Mouse (Mus musculus): ENCODE results near the gene Olfr631. TPM values are rescaled to one million over a fixed set of nuclear protein-coding genes. Genes with fewer than 3 reads are reported as not detected.
"Not testable (repeated sequence)": the region's sequence is repeated elsewhere in the genome, so short reads cannot be mapped to it uniquely, and the experiment has no call there.

Olfr631 gene
- not detected for total RNA-seq (2021)
- long read RNA-seq, experiment 1, result 0 reads
- long read RNA-seq, experiment 2, result 0 reads

GRCm38 (mm10) chr7:103928525-103928924, at the start of gene Olfr631:
Gene Olfr631 (plus strand): TSS chr7:103928825.
- intact Hi-C loops (cut with DNase I), result no loop called here
- DNase-seq, result no peak

DNA sequence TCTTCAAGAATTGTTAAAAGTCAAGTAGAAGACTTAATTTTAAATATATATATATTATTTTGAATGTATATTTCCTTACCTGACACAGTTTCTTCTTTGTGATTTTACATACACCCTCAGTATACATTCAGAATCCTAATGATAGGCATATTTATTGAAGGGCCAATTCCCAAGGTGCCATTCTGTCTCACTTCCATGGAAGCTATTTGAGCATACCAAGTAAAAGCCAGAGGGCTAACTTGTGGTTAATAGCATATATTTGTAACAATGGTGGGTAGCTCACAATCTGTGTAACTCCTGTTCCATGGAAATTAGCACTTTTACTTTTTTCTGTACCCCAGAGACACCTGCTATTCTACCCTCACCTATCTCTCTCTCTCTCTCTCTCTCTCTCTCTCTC, 42.5 kb upstream of the Olfr631 start, which contains the start of gene Olfr66:
Gene Olfr66 (minus strand): TSS at position 101 of the 400 bp plus-strand sequence.
- intact Hi-C loops (cut with DNase I), result no loop called here
- DNase-seq, result no peak

- DNase-seq, result no peak
- intact Hi-C loops (cut with DNase I), result no loop called here
Observed at GRCm38 (mm10) chr7:103894385-103894784, 34.2 kb upstream of the Olfr631 start, which contains the start of gene Olfr64. Gene Olfr64 (minus strand): TSS chr7:103894485.

DNA sequence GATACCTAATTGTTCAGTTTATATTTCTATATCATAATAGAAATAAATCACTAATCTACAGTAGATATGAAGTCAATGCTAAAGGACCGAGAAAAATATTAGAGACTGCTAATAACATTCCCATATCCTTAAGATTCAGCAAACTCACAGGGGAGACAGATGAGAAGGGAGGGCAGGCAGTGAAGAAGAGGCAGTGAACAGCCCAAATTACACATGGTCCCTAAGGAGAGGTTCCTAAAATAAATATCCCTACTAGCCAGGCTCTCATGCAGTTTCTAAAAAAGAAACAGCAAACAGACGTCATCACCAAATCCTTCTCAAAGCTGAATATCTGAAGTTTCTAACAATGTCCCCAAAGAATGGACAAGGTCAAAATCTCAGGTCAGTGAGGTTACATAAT, 25.4 kb upstream of the Olfr631 start, which contains the start of gene Olfr65:
Gene Olfr65 (plus strand): TSS at position 301 of the 400 bp plus-strand sequence.
- intact Hi-C loops (cut with DNase I), result no loop called here
- DNase-seq, result no peak

GRCm38 (mm10) chr7:103910047-103910446, 18.6 kb upstream of the Olfr631 start:
- intact Hi-C loops (cut with DNase I), result no loop called here
- no peak for DNase-seq

DNA sequence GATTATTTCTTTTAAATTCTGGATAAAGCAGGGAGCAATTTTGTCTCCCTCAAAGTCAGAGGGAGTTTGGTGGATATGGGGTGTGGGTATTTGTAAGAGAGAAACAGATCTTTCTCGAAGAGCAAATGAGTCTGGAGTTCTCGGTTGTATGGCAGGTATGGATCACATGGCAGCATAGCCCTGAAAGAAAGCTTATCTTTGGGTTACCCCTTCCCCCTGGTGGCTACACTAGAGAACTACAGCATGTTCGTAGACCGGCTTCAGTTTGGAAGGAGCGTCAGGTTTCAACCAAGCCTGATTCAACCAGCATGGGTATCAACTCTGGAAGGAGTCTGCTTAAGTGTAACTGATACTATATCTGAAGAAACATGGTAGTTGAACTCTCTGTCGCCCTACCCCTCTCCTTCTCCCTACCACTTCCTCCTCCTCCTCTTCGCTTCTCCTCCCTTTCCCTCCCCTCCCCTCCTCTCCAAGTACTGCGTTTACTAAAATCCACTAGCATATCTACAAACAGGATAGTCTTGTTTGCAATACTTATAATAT, 15.6 kb upstream of the Olfr631 start:
- intact Hi-C loops (cut with DNase I), result no loop called here
- DNase-seq, result no peak

GRCm38 (mm10) chr7:103915338-103915737, 13.3 kb upstream of the Olfr631 start:
- intact Hi-C loops (cut with DNase I), result no loop called here
- no peak for DNase-seq

DNA sequence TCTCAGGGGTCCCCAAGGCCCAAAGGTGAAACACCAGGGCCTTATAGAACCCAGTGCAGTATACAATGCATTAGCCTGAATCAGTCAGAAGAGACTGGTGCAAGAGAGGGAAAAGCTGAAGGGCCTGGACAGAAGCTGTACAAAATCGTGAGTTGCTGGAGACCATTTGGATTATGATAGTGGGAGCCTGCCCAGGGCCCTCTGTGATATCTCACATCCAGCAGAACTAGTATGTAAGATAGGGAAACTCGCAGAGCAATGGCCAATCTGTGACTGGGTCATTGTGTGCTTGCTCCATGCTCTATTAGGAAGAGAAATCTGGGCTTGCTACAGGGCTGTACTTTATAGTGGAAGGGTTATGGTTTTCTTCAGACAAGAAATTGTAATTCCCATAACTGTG, 5.6 kb downstream of the Olfr631 start, which contains the start of gene Olfr632:
Gene Olfr632 (plus strand): TSS at position 84 of the 400 bp plus-strand sequence.
- DNase-seq, result no peak
- intact Hi-C loops (cut with DNase I), result no loop called here

GRCm38 (mm10) chr7:103942730-103943129, 14.1 kb downstream of the Olfr631 start:
- no peak for DNase-seq
- intact Hi-C loops (cut with DNase I), result no loop called here

GRCm38 (mm10) chr7:103944137-103944536, 15.5 kb downstream of the Olfr631 start, which contains the start of gene Olfr633:
Gene Olfr633 (plus strand): TSS chr7:103944437.
- DNase-seq, result no peak
- intact Hi-C loops (cut with DNase I), result no loop called here

- DNase-seq; intact Hi-C loops (cut with DNase I): not testable (repeated sequence)
Observed at GRCm38 (mm10) chr7:103966873-103967272, 38.2 kb downstream of the Olfr631 start.

DNA sequence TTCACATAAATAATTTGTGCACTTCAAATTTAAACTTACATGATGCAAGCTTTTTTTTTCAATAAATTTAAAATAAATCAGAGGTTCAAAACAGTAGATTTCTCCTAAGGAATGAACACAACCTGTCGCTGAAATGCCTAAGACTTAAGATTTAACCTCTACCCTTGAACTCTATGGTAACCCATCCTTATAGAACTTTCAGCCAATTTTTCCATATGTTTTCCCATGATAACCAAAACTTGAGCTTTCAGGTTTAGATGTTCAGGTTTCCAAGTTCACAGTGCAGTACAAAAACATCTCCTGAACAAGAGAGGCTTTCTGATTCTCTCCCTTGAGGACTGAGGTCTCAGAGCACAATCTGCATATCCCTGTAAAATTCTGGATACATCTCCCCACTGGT, 42.2 kb downstream of the Olfr631 start, which contains the start of gene Olfr635:
Gene Olfr635 (plus strand): TSS at position 301 of the 400 bp plus-strand sequence.
- intact Hi-C loops (cut with DNase I), result no loop called here
- no peak for DNase-seq

DNA sequence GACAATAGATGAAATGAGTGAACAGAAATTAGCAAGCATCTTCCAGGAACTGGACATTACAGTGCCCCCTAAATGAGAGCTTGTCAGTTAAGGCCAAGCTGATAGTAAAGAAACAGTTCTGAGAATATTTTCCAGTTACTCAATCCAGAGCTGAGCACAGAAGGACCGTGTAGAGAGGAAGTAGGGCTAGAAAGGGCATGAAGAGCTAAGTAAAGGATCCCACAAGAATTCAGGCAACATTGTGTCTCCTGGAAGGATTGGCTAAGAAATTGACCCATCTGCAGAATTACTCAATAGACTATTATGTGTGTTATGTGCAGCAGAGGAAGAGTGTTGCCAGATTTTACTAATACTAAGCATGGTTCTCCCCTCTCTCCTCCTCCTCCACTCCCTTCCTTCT, 43.2 kb downstream of the Olfr631 start:
- intact Hi-C loops (cut with DNase I), result no loop called here
- DNase-seq, result no peak

Other genes starting within 250 kb of the Olfr631 start
- gene Olfr625-ps1, start 246.1 kb upstream of the Olfr631 start, total RNA-seq (2021), result not detected
- gene Olfr243, start 214.2 kb upstream of the Olfr631 start, total RNA-seq (2021), result not detected
- not detected for gene Olfr628, start 198.5 kb upstream of the Olfr631 start, total RNA-seq (2021)
- not detected for gene Olfr629, start 183.9 kb upstream of the Olfr631 start, total RNA-seq (2021)
- gene Olfr630, start 171.5 kb upstream of the Olfr631 start, total RNA-seq (2021), result not detected
- gene Olfr69, start 157.2 kb upstream of the Olfr631 start, total RNA-seq (2021), result not detected
- not detected for gene Olfr68, start 149.1 kb upstream of the Olfr631 start, total RNA-seq (2021)
- gene Olfr67, start 137.0 kb upstream of the Olfr631 start, total RNA-seq (2021), result not detected
- 10 to 100 TPM; 28.4 to 35.6 TPM for gene Hbb-bt, start 114.8 kb upstream of the Olfr631 start, total RNA-seq (2021)
- 100 to 1,000 TPM; 266 to 399 TPM for gene Hbb-bs, start 100.7 kb upstream of the Olfr631 start, total RNA-seq (2021)
- gene Hbb-bh2, start 88.3 kb upstream of the Olfr631 start, total RNA-seq (2021), result not detected
- gene Hbb-bh1, start 85.7 kb upstream of the Olfr631 start, total RNA-seq (2021), result not detected
- not detected for gene Hbb-y, start 75.6 kb upstream of the Olfr631 start, total RNA-seq (2021)
- not detected for gene Olfr66, start 42.6 kb upstream of the Olfr631 start, total RNA-seq (2021)
- gene Olfr64, start 34.3 kb upstream of the Olfr631 start, total RNA-seq (2021), result not detected
- gene Olfr65, start 25.3 kb upstream of the Olfr631 start, total RNA-seq (2021), result not detected
- not detected for gene Olfr632, start 5.5 kb downstream of the Olfr631 start, total RNA-seq (2021)
- not detected for gene Olfr633, start 15.6 kb downstream of the Olfr631 start, total RNA-seq (2021)
- not detected for gene Olfr635, start 42.3 kb downstream of the Olfr631 start, total RNA-seq (2021)
- not detected for gene Olfr638, start 69.9 kb downstream of the Olfr631 start, total RNA-seq (2021)
- not detected for gene Olfr639, start 88.5 kb downstream of the Olfr631 start, total RNA-seq (2021)
- not detected for gene Olfr640, start 96.7 kb downstream of the Olfr631 start, total RNA-seq (2021)
- gene Olfr641, start 106.6 kb downstream of the Olfr631 start, total RNA-seq (2021), result not detected
- gene Olfr642, start 123.8 kb downstream of the Olfr631 start, total RNA-seq (2021), result not detected
- not detected for gene 4930516K23Rik, start 132.6 kb downstream of the Olfr631 start, total RNA-seq (2021)
- not detected for gene Olfr644, start 143.0 kb downstream of the Olfr631 start, total RNA-seq (2021)
- gene Olfr645, start 156.6 kb downstream of the Olfr631 start, total RNA-seq (2021), result not detected
- not detected for gene Olfr646, start 176.0 kb downstream of the Olfr631 start, total RNA-seq (2021)
- not detected for gene Ubqln5, start 201.0 kb downstream of the Olfr631 start, total RNA-seq (2021)
- not detected for gene Olfr643, start 208.6 kb downstream of the Olfr631 start, total RNA-seq (2021)
- not detected for gene Ubqln3, start 214.5 kb downstream of the Olfr631 start, total RNA-seq (2021)
- not detected for gene Ubqlnl, start 221.7 kb downstream of the Olfr631 start, total RNA-seq (2021)
- not detected for gene Olfm5, start 236.0 kb downstream of the Olfr631 start, total RNA-seq (2021)